Mouse (Mus musculus) heart, postnatal 4 days (tissue): ENCODE results near the gene Muc15. TPM values are rescaled to one million over a fixed set of nuclear protein-coding genes. Genes with fewer than 3 reads are reported as not detected.

Experiments
- DNase-seq: peaks from one replicate; pipeline ENCODE4 v3.0.0; 2021
- total RNA-seq, 2 experiments: library from RNA; stranded (reverse); gene quantifications; 2 replicates each; pipeline ENCODE4 v1.2.3; 2021

The Muc15 gene
- under 1 TPM; 0.14 to 0.19 TPM for total RNA-seq

DNA sequence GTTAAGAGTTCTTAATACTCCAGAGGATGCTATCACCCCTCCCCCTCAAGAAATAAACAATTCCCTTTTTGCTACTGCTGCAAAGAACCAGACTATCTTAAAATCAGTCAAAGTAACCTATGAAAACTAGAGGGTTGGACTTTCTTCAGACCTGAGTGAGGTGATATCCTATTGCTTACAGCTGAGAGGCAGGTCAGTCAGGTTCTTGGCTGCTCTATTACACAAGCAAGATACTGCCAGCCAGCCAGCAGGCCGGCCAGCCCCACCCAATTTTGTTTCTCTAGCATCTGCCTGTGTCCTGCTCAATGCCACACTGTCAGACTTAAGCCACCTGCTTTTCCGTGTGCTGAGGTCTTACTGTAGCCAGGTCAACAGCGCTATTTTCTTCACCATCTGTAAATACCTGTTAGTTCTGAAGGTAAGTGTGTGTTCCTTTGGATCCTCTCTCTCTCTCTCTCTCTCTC, at the start of gene Muc15:
Gene Muc15 (plus strand): TSS at position 51 of the 464 bp plus-strand sequence.
- DNase-seq: no peak

DNA sequence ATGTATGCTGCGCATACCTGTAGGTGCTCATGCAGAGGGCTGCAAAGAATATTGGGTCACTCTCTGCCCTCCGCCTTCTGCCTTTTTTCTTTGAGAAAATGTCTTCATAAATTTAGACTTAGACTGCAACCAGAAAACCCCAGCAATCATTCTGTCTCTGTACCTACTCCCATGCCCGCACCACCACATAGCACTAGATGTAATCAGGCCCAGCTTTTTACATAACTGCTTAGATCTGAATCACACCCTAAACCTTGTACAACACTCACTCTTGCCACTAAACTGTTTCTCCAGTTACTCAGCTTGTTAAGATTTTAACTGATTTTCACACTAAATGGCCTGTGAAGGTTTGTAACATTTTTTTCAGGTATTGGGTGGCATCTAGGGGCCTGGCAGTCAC, 11.7 kb upstream of the Muc15 start:
- DNase-seq: no peak

DNA sequence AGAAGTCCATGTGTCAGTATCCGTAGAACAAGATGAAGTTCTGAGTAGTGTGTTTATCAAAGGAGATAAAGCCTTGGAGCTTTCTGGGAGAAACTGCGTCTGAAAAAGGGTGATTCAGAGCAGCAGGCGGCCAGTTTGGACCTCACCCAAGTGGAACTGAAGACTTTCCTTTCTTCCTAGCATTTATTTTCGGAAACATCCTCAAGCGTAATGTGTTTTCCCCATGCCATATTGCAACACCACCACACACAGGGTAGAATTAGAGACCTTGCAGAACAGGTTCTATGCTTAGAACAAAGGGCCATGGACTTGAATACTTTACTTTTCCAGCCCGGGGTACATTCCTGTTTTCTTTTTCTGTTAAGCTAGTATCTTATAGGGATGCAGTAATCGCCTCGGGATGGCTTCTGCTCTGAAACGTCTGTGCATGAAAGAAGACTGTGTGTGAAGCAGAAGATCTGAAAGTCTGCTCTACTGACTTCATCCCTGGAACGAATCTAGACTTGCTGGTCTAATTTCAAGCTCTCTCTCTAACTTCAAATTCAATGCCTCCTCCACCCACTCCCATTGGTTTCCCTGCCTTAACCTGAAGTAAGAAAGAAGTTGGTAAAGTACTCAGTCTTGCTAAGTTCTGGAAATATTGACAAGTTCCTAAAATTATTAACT, 11.0 kb upstream of the Muc15 start:
- peak; percentile 49 for DNase-seq

DNA sequence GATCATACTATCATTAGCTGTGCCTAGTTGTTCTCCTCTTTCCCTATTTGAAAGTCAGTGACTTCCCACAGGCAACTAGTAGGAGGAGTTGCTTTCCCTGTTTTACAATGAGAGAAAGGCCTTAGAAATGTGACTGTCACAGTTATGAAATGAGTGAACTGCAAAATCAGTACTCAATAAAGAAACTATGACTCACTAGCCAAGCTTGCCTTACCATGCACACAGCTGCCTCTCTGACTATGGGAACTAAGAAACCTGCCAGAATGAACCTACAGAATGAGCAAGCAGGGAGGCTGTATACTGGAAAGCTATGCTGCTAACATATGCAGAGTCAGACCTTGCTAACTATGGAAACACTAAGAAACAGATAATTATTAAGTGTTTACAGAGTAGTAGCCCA, 2.1 kb upstream of the Muc15 start:
- DNase-seq: no peak

DNA sequence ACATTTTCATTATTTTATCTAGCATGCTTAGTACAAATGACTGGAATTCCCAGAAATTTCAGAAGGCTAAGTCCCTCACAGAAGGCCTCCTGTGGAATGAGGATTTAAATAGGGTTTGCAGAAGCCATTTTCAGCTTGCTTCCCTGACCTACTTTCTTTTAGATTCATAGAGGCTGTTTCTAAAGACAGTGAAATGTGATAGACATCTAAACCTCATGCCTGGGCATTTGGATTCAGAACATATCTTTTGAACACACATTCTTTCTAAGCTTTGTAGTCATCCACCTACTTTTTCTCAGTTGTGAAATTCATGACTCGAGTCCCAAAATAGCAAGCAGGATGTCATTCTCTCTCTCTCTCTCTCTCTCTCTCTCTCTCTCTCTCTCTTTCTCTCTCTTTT, 1.1 kb downstream of the Muc15 start:
- no peak for DNase-seq

DNA sequence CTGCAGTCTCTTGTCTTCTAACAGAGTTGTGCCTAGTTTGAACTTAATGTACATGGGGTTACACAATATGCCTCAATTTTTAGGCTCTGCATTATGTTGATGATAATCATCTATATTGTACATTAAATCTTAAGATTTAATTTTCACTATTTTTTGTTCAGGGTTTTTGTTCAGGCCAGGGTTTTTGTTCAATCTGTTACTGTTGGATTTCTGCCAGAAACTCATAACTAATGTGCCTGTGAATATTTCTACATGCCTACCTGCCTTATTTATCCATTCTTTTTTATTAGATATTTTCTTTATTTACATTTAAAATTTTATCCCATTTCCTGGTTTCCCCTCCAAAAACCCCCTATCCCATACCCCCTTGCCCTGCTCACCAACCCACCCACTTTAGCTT, 5.0 kb downstream of the Muc15 start:
- no peak for DNase-seq

DNA sequence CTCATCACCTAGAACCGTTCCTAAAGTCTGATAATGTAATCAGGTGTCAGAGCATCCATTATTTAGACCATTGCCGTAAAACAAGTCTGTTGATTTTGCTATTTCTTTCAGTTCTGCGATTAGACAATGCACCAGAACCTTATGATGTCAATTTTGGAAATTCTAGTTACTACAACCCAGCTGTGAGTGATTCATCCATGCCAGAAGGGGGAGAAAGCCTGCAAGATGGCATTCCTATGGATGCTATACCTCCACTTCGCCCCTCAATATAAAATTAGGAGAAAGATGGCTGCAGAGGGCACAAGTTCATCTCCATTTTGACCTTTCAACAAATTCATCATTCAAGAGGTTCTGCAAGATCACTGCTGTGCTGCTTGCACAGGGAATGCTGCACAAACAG, 16.1 kb downstream of the Muc15 start:
- no peak for DNase-seq

DNA sequence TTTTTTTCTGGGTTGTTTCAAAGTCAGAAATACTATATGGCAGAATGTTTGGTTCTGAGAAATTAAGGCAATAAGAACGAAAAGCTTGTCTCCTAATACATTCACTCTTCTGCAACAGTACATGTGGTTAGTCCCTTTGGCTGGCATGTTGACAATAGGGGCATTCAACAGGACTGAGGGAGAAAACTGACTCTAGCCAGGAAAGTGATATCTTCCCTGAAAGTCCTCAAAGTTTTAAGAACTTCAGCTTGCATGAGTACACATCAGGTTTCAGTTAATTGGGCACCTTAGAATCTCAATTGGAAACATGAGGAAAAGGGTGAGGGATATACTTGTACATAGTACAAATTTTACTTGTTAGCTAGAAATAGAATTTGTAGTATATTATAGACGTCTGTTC, 16.8 kb downstream of the Muc15 start:
- no peak for DNase-seq

DNA sequence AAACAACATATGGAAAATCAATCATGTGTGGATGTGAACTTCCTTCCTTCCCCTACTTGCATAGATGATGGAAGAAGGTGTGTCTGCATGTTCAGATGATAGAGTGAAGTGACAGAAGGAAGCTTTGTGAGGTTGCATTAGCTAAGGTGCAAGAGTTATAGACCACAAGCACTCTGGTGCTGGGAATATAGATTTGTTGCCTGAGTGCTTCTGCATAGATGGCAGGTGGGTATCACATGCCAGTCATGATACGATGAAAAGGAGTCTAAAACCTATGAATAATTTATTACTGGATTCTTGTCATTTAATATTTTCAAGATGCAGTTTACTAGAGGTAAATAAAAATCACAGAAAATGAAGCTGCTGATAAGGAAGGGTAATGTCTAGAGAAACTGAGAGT, 18.6 kb downstream of the Muc15 start:
- no peak for DNase-seq

DNA sequence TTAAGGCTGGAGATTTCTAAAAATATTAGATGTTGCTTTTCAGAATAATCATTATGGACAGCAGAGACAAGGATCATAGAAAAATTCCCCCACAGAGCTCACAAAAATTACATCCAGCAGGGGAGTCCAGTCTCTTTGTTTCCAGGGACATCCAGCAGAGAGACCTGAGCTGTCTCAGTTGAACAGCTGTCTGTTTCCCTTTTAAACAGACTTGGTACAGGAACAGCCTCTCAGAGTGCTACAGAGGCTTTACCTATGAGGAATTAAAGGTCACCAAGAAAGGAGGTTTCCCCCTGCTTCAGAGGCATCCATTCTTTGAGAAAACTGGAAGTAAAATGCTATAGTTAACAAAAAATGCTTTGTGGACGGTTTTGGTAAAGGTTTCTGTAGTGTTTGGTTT, 19.4 kb downstream of the Muc15 start:
- no peak for DNase-seq

DNA sequence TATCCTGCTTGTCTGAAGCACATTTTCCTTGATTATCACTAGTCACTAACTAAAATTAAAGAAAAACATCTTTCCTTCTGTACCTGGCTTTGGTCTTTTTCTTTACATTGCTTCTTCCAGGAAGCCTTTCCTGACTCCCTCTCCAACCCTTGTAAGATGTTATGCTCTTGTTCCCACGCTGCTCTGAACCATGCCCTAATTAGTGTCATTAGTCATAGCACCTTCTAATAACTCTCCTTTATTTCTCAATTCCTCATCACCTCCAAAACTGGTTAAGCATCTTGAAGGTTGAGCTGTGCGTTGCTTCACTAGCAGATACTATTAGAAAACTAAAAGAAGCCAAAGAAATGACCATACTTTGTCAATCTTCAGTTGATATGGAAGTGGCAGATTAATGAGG, 36.4 kb downstream of the Muc15 start:
- no peak for DNase-seq

DNA sequence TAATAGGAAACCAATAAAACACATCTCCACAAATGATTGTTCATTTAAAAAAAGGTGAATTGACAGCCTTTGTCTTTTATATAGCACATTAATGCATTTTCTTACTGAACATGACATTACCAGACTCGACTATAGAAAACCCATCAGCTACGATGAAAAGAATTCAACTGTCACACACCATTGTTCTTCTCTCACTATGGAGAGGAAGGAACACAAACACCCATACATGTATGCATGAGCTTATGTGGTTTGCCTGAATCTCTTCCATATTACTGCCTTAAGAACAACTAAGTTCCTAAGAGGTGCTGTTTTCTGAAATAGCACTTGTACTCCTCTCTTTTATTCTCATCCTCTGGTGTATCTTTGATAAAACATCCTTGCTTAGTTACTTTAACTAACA, 38.3 kb downstream of the Muc15 start:
- no peak for DNase-seq

DNA sequence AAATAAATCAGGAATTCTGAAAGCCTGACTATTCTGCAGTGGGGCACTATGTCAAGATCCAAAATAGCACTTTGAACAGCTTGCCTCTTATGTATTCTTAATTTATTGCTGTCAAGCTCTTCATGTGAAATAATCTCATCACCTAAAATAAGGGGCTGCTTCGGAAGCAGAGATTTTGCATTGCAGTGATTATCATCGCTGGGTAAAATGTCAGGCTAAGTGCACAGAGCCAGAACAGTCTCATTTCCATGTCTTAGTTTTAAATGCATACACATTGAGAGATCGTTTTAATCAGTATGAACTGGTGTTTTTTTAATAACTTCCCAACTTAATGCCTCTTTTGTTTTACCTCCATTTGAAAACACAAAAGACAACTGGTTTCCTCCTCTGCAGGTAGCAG, 66.3 kb downstream of the Muc15 start:
- DNase-seq: no peak

Other genes with a start within 250 kb of the Muc15 start
- not detected for gene Slc5a12, start 124.0 kb upstream of the Muc15 start, total RNA-seq
- gene Ano3, start 229.6 kb downstream of the Muc15 start, total RNA-seq: under 1 TPM; 0.14 to 0.17 TPM